Mouse (Mus musculus): Measurements from ENCODE around the gene Clec12b. TPM values are rescaled to one million over a fixed set of nuclear protein-coding genes. Genes with fewer than 3 reads are reported as not detected.

The Clec12b gene
- polyA plus RNA-seq (2012; rRNA removed): 0.17 TPM in 2 replicates

GRCm38 (mm10) chr6:129385774-129386173 lies at the start of gene Clec12b:
Gene Clec12b, minus strand, starts transcription at chr6:129385874.

GRCm38 (mm10) chr6:129408562-129408961 lies 22.9 kb upstream of the Clec12b start, which contains the start of gene Clec9a:
Gene Clec9a, plus strand, starts transcription at chr6:129408862.

GRCm38 (mm10) chr6:129396997-129397396 lies 11.3 kb upstream of the Clec12b start, which contains the start of gene Clec1b:
Gene Clec1b, plus strand, starts transcription at chr6:129397297.

GRCm38 (mm10) chr6:129342391-129342790 lies 43.3 kb downstream of the Clec12b start, which contains the start of gene Clec12a:
Gene Clec12a, plus strand, starts transcription at chr6:129342691.

GRCm38 (mm10) chr6:129331610-129332009 lies 54.1 kb downstream of the Clec12b start, which contains the start of gene 4922502D21Rik:
Gene 4922502D21Rik, minus strand, starts transcription at chr6:129331796.

Other genes starting within 250 kb of the Clec12b start
- 5.4 and 8.6 TPM in 2 replicates for gene Clec2d, start 205.3 kb downstream of the Clec12b start, polyA plus RNA-seq (2012; rRNA removed)
- 0.04 TPM in 1 of 2 replicates, not detected in the other for gene Cd69, start 110.4 kb downstream of the Clec12b start, polyA plus RNA-seq (2012; rRNA removed)
- gene 4922502D21Rik, start 54.1 kb downstream of the Clec12b start, polyA plus RNA-seq (2012; rRNA removed): not detected in 2 replicates
- 0.08 and 0.59 TPM in 2 replicates for gene Clec12a, start 43.2 kb downstream of the Clec12b start, polyA plus RNA-seq (2012; rRNA removed)
- gene Clec1b, start 11.4 kb upstream of the Clec12b start, polyA plus RNA-seq (2012; rRNA removed): 0.36 and 0.49 TPM in 2 replicates
- 0.05 and 0.08 TPM in 2 replicates for gene Clec9a, start 23.0 kb upstream of the Clec12b start, polyA plus RNA-seq (2012; rRNA removed)
- 0.71 and 0.79 TPM in 2 replicates for gene Clec1a, start 66.1 kb upstream of the Clec12b start, polyA plus RNA-seq (2012; rRNA removed)
- gene Olr1, start 121.3 kb upstream of the Clec12b start, polyA plus RNA-seq (2012; rRNA removed): 0.01 TPM in 1 of 2 replicates, not detected in the other
- gene Tmem52b, start 126.7 kb upstream of the Clec12b start, polyA plus RNA-seq (2012; rRNA removed): not detected in 2 replicates
- 226 TPM in 2 replicates for gene Gabarapl1, start 147.3 kb upstream of the Clec12b start, polyA plus RNA-seq (2012; rRNA removed)
- gene Klre1, start 192.0 kb upstream of the Clec12b start, polyA plus RNA-seq (2012; rRNA removed): 0.19 and 0.20 TPM in 2 replicates
- gene Klrd1, start 205.9 kb upstream of the Clec12b start, polyA plus RNA-seq (2012; rRNA removed): 0.12 TPM in 1 of 2 replicates, not detected in the other
- gene Klrk1, start 238.0 kb upstream of the Clec12b start, polyA plus RNA-seq (2012; rRNA removed): not detected in 2 replicates